Mouse (Mus musculus) embryonic facial prominence, embryonic 13.5 days (tissue): ENCODE data around the gene Cdkn2c. TPM values are rescaled to one million over a fixed set of nuclear protein-coding genes. Genes with fewer than 3 reads are reported as not detected.
"Not testable (repeated sequence)": the region's sequence is repeated elsewhere in the genome, so short reads cannot be mapped to it uniquely, and the experiment has no call there.

Experiments
- ATAC-seq: fragments of 200-750 bp; cut with Nextera tagmentation; 2 replicates; pipeline ENCODE4 v1.8.0; 2017; ENCODE audit warnings: low read depth; ENCODE audit not compliant: insufficient number of reproducible peaks, insufficient read depth, low FRiP score, low TSS enrichment
- H3K27ac ChIP-seq: fragments of 300-500 bp; sonication (generic); 2 replicates; pipeline ENCODE4 v1.5.1; 2015; ENCODE audit warnings: moderate library complexity, mild to moderate bottlenecking, inconsistent platforms
- H3K27me3 ChIP-seq: fragments of 300-500 bp; sonication (generic); 2 replicates; pipeline ENCODE4 v1.6.1; 2015; ENCODE audit warnings: mild to moderate bottlenecking, inconsistent platforms
- H3K36me3 ChIP-seq: fragments of 300-500 bp; sonication (generic); 2 replicates; pipeline ENCODE4 v1.6.1; 2015; ENCODE audit warnings: mild to moderate bottlenecking, inconsistent platforms
- H3K4me1 ChIP-seq: fragments of 300-500 bp; sonication (generic); 2 replicates; pipeline ENCODE4 v1.6.1; 2015; ENCODE audit warnings: inconsistent platforms
- H3K4me2 ChIP-seq: fragments of 300-500 bp; sonication (generic); 2 replicates; pipeline ENCODE4 v1.6.1; 2015; ENCODE audit warnings: moderate library complexity, mild to moderate bottlenecking, inconsistent platforms
- H3K4me3 ChIP-seq: fragments of 300-500 bp; sonication (generic); 2 replicates; pipeline ENCODE4 v1.5.1; 2015; ENCODE audit warnings: mild to moderate bottlenecking, inconsistent platforms
- H3K9ac ChIP-seq: fragments of 300-500 bp; sonication (generic); 2 replicates; pipeline ENCODE4 v1.6.1; 2015; ENCODE audit warnings: mild to moderate bottlenecking, inconsistent platforms
- H3K9me3 ChIP-seq: fragments of 300-500 bp; sonication (generic); 2 replicates; pipeline ENCODE4 v1.6.1; 2016; ENCODE audit warnings: inconsistent platforms
- WGBS: fragments of 180-500 bp; shearing (Covaris S2); methylation state at CpG from one replicate; pipeline ENCODE4 v1.1.7; 2015; ENCODE audit warnings: mixed read lengths; 5-methylcytosine and 5-hydroxymethylcytosine counted together
- polyA plus RNA-seq: library from polyadenylated mRNA; unstranded; fragments of >200 nt; fragmentation: Nextera tagmentation; extraction: Ambion mirVana; gene quantifications from 2 replicates; pipeline ENCODE4 v1.2.1, GENCODE M21; 2015

The Cdkn2c gene
- 10.9 and 15.9 TPM in 2 replicates for polyA plus RNA-seq

DNA sequence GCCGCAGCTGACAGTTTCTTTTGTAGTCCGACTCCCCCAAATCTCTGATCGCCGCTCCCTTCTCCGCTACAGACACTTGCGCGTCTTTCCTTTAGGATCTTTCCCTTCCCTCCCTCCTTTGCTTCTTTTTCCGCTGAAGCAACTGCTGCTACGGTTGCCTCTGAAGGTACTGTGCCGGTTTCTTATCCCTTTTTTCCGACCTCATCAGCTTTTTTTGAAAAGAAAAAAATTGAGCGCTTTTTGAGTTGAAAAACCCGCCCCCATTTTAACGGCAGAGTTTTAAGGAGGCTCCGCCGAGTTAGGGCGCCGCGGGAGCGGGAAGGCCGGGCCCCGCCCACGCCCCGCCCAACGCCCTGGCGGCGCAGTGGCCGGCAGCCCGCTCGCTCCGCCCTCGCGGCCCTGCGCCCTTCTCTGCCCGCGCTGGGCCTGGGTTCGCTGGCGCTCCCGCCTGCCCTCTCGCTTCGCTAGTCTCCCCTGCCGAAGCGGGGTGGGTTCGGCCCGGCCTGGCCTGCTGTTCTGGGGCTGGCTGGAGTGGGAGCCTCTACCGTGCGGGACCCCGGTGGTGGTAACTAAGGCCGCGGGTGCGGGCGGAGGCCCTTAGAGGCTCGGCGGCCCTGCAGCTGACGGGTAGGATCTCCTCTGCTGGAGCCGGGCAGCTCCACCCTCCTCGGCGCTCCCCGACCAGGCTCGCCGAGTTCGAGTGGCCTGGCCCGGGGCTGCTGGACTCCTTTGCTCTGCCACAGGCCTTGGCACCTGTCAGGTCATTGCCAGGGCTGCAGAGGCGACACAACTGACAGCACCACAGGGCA is at the start of gene Cdkn2c:
Gene Cdkn2c, minus strand, starts transcription at position 729 of the 809 bp plus-strand sequence.
- Histone ChIP-seq H3K9ac (peak within 1 kb of the TSS; percentile 91), H3K27ac (peak within 1 kb of the TSS; percentile 91), H3K4me3 (peak within 1 kb of the TSS; percentile 78), H3K4me1 (peaks cover 15% of the 10 kb centered on the region; the same call in 1 of the 2 replicates), H3K36me3 (no peaks in the 10 kb centered on the region), H3K27me3 (peaks cover 27% of the 10 kb centered on the region), H3K9me3 (no peaks in the 10 kb centered on the region), H3K4me2 (peak within 1 kb of the TSS; percentile 98)
- under 1% methylated on average over 64 of the region's 64 CpGs for WGBS
- peak; percentile 95 for ATAC-seq

DNA sequence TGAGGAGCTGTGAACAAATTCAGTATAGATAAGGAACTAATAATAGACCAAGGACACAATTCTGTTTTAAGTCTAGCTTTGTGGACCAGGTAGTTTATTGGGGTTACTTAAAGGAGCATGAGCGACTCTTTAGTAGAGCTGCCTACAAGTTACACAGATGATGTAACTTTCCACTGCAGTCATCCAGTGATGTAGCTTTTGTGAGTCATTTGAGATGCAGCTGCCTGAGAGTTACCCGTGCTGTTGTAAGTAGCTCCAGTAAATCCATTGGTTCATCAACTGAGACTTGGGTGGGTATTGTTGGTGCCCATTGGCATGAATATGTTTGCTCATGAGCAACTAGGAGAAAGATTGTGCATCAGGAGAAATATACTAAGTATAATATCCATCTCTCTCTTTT is 38.4 kb upstream of the Cdkn2c start:
- Histone ChIP-seq H3K27ac (no peak overlapping the region), H3K9me3 (no peaks in the 10 kb centered on the region), H3K4me1 (no peaks in the 10 kb centered on the region), H3K9ac (no peak overlapping the region), H3K4me2 (no peak overlapping the region), H3K27me3 (no peaks in the 10 kb centered on the region), H3K36me3 (no peaks in the 10 kb centered on the region), H3K4me3 (no peak overlapping the region)
- ATAC-seq = no peak
- 91% methylated on average over 2 of the region's 2 CpGs for WGBS

DNA sequence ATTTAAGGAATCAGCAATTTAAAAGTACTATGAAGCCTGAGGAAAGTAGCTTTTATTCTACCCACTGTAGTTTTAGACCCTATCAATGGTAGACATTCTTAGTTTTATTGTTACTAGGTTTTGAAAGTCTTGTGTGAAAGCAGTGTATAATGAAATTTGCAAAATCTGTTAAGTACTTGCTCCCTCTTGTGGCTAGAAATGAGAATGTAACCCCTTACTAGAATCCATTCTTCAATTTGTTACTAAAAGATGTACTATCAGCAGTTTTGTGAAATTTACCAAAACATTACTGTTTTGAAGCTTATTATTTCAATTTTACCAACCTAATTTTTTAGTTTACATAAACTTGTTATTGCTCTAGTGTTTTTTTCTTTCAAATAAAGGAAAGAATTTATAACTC is 36.6 kb upstream of the Cdkn2c start:
- no peak overlapping the region for H3K4me3 ChIP-seq
- H3K9ac ChIP-seq = no peak overlapping the region
- no peaks in the 10 kb centered on the region for H3K27me3 ChIP-seq
- no peaks in the 10 kb centered on the region for H3K4me1 ChIP-seq
- no peak overlapping the region for H3K4me2 ChIP-seq
- H3K36me3 ChIP-seq = no peaks in the 10 kb centered on the region
- no peak overlapping the region for H3K27ac ChIP-seq
- no peaks in the 10 kb centered on the region for H3K9me3 ChIP-seq
- no peak for ATAC-seq

DNA sequence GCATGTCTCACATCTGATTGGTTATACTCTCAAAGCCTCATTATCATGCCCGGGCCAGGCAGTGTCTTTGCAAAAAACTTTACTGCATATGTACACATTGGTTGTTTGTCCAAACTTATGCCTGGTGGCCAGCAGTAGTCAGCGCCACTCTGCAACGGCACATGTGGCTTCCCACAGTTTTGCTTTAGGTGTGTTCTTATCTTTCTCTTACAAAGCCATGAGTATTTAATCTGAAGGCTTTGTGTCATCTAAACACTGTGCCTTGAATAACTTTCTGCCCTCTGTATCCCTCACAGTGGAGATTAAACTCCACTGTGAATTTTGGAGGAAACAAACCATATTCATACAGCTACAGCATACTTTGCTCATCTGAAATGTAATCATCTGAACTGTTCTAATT is 33.7 kb upstream of the Cdkn2c start:
- not testable (repeated sequence) for H3K27ac ChIP-seq, ATAC-seq
- WGBS = 98% methylated on average over 3 of the region's 3 CpGs

DNA sequence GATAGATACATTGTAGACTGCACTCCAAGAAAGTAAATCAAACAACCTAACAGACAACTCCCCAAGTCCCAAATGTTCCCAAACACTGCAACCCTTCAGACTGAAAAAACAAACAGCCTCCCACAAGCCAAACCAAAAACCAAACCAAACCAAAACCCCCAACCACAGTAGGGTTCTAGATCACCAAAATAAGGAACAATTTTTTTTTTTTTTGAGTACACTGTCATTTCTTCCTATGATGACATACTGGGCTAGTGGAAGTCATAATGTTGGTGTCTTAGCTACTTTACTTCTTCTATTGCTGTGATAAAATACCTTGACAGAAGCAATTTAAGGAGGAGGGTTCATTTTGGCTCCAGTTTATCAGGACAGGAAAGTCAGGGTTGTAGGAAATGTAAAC is 25.7 kb upstream of the Cdkn2c start:
- Histone ChIP-seq H3K36me3 (peaks cover 10% of the 10 kb centered on the region), H3K27me3 (no peaks in the 10 kb centered on the region), H3K9ac (no peak overlapping the region), H3K9me3 (peaks cover 10% of the 10 kb centered on the region), H3K27ac (no peak overlapping the region), H3K4me3 (no peak overlapping the region), H3K4me2 (no peak overlapping the region), H3K4me1 (no peaks in the 10 kb centered on the region)
- no peak for ATAC-seq

More for the DNA sequence above, 33.7 kb upstream of the Cdkn2c start:
- H3K36me3 ChIP-seq, H3K27me3 ChIP-seq, H3K4me1 ChIP-seq, H3K9me3 ChIP-seq, H3K4me2 ChIP-seq, H3K9ac ChIP-seq, H3K4me3 ChIP-seq: not testable (repeated sequence)

DNA sequence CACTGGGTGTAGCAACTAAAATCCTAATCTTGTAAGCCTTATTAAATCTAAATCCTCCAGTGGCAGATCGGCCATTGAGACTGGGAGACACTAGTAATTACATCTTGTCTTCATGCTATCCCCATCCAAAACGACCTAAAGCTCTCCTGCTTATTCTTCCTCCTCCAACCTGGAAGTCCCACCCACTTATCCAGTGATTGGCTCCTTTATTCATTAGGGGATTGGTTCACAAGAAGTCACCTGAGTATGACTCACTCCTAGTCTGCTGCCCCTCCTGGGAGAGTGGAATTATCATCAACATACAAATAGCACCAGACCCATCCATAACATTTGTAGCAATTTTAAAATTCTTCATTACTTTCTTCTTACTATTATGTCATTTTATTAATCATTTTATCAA is 16.6 kb upstream of the Cdkn2c start:
- Histone ChIP-seq H3K27ac (no peak overlapping the region), H3K36me3 (peaks cover 5% of the 10 kb centered on the region; the same call in 1 of the 2 replicates), H3K4me3 (no peak overlapping the region), H3K4me2 (no peak overlapping the region), H3K9me3 (no peaks in the 10 kb centered on the region), H3K27me3 (no peaks in the 10 kb centered on the region), H3K9ac (no peak overlapping the region), H3K4me1 (no peaks in the 10 kb centered on the region)
- 56% methylated on average over 2 of the region's 2 CpGs for WGBS
- no peak for ATAC-seq

DNA sequence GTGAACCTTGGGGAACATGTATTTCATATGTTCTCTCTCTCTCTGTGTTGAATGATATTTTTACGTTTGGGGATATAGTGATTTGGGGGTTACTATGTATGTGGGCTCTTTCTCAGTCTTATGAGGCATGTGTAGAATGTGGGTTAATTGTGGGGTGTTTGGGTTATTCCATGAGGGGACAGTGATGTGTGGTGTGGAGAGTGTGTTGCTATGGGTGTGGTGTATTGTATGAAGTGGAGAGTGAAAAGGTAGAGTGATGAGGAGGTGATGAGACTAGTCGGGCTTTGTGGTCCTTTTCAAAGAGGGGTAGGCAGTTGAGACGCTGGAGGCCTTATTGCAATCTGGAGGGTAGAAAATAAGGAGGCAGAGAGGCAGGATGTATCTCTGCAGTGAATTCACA is 10.2 kb upstream of the Cdkn2c start:
- ATAC-seq = no peak
- WGBS = 2% methylated on average over 3 of the region's 3 CpGs
- no peaks in the 10 kb centered on the region for H3K36me3 ChIP-seq

DNA sequence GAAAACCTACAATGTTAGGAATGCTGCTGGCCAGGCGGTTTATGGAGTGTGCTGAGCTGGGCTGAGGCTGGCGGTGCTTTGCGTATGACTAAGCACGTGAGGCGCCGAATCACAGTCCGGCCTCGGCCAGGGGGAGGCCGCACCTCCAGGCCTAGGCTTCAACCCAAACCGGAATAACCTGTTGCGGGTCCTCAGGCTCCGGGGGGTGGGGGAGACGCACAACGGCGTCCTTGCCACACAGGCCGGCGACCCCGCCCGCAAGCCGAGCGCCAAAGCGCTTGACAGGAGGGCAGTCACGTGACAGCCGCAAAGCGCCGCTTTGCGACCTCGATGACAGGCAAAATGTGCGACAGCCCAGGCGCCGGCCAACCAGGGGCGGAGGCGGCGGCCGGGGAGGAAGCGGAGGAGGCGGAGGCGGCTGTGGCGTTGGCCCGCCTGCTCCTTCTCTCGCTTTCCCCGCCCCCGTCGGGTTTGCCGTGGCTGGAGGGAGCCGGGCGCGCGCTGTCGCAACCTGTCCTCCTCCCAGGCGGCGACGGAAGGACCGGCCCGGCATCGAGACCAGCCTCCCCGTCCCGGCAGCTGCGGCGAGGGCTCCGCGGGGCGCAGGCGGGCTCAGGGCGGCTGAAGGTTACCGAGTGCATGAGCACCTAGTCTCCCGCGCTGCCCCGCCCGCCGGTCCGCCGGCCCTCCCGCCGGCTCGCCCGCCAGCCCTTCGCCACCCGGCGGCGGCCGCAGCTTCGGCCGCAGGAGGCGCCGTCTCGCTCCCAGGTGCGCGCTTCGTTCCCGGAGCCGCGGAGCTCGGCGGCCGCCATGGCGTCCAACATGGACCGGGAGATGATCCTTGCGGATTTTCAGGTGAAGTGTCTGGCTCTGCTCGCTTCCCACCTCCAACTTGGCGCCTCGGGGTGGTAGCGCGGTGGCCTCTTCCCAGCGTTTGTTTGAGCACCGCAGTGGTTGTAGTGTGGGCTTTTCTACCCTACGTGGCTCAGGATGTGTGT is 9.5 kb upstream of the Cdkn2c start, which contains the start of gene Faf1:
Gene Faf1, plus strand, starts transcription at position 371 of the 998 bp plus-strand sequence.
- no peaks in the 10 kb centered on the region for H3K9me3 ChIP-seq
- peak within 1 kb of the TSS; percentile 75 for H3K4me2 ChIP-seq
- peak within 1 kb of the TSS; percentile 89 for H3K4me3 ChIP-seq
- H3K36me3 ChIP-seq = no peaks in the 10 kb centered on the region
- peaks cover 3% of the 10 kb centered on the region; the same call in 1 of the 2 replicates for H3K4me1 ChIP-seq
- peak within 1 kb of the TSS; percentile 93 for H3K27ac ChIP-seq
- under 1% methylated on average over 95 of the region's 107 CpGs for WGBS
- H3K9ac ChIP-seq = peak within 1 kb of the TSS; percentile 88
- no peaks in the 10 kb centered on the region for H3K27me3 ChIP-seq
- ATAC-seq = peak; percentile 98

More for the DNA sequence above, 10.2 kb upstream of the Cdkn2c start:
- H3K4me1 ChIP-seq = peaks cover 3% of the 10 kb centered on the region; the same call in 1 of the 2 replicates
- H3K4me2 ChIP-seq = peak overlapping the region; percentile 75
- H3K9me3 ChIP-seq = no peaks in the 10 kb centered on the region
- H3K4me3 ChIP-seq = peak overlapping the region; percentile 89
- peak overlapping the region; percentile 88 for H3K9ac ChIP-seq
- H3K27me3 ChIP-seq = no peaks in the 10 kb centered on the region
- peak overlapping the region; percentile 93 for H3K27ac ChIP-seq

DNA sequence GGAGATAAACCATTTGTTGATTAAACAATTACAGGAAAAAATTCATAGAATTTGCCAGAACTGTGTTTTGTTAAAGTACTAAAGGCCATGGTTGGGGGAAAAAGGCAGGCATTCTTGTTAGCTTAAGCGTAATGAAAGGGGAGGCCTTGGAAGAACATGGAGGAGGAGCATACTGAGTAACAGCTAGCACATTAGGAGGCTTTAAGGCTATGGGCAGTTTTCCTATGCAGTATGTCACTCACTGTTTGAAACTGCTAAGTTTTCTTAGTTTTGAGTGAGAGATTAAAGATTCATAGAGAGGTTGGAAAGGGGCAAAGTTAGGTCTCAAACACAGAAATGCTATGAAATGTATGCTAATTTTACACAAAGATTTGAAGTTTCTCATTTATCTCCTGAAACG is 7.1 kb upstream of the Cdkn2c start:
- H3K4me3 ChIP-seq = no peak overlapping the region
- no peak overlapping the region for H3K4me2 ChIP-seq
- H3K4me1 ChIP-seq = peaks cover 3% of the 10 kb centered on the region; the same call in 1 of the 2 replicates
- H3K36me3 ChIP-seq = no peaks in the 10 kb centered on the region
- H3K27ac ChIP-seq = no peak overlapping the region
- H3K9ac ChIP-seq = no peak overlapping the region
- WGBS = 79% methylated on average over 2 of the region's 2 CpGs
- no peaks in the 10 kb centered on the region for H3K27me3 ChIP-seq
- no peak for ATAC-seq
- H3K9me3 ChIP-seq = no peaks in the 10 kb centered on the region

DNA sequence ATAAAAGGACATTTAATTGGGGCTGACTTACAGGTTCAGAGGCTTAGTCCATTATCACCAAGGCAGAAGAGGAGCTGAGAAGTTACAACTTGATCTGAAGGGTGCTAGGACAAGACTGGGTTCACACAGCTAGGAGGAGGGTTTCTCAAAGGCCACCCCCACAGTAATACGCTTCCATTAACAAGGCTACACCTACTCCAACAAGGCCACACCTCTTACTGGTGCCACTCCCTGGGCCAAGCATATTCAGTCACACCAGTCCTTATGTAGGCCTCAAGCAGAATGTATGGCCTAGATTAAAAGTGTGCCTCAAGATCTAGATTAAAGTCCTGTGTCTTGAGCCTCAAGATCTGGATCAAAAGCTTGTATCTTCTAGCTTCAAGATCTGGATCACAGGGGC is 5.0 kb upstream of the Cdkn2c start:
- Histone ChIP-seq H3K4me1 (no peaks in the 10 kb centered on the region), H3K4me2 (no peak overlapping the region), H3K36me3 (no peaks in the 10 kb centered on the region), H3K27ac (no peak overlapping the region), H3K4me3 (no peak overlapping the region), H3K9ac (no peak overlapping the region), H3K27me3 (no peaks in the 10 kb centered on the region), H3K9me3 (no peaks in the 10 kb centered on the region)
- no peak for ATAC-seq
- WGBS = 87% methylated on average over 1 of the region's 1 CpGs

DNA sequence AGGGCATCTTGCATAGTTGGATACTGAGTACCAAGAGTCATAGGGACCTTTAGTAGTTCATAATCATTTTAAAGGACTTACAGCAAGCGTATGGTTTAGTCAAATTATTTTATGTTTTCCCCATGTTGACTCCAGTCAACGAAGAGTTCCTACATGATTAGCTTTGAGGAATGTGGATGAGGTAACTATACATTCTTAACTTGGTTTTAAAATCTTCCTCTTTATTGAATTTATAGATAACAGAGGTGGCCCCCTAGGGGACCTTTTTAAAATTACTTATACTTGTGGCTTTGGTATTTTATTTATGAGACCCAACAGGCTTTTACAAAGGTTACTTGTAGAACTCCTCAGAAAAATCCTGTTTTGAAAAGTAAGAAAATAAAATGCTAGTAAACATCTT is 3.2 kb upstream of the Cdkn2c start:
- H3K4me2 ChIP-seq = no peak overlapping the region
- no peak for ATAC-seq
- WGBS = 69% methylated on average over 2 of the region's 2 CpGs
- H3K36me3 ChIP-seq = no peaks in the 10 kb centered on the region
- H3K4me3 ChIP-seq = no peak overlapping the region
- no peak overlapping the region for H3K9ac ChIP-seq
- H3K9me3 ChIP-seq = no peaks in the 10 kb centered on the region
- H3K4me1 ChIP-seq = peaks cover 6% of the 10 kb centered on the region; the same call in 1 of the 2 replicates
- no peak overlapping the region for H3K27ac ChIP-seq
- peaks cover 4% of the 10 kb centered on the region; the same call in 1 of the 2 replicates for H3K27me3 ChIP-seq
